Mouse (Mus musculus): ENCODE results near the gene Baiap2. TPM values are rescaled to one million over a fixed set of nuclear protein-coding genes. Genes with fewer than 3 reads are reported as not detected.

Gene Baiap2
- polyA plus RNA-seq, 1 experiment from 2014 or later: 11.9 TPM

GRCm38 (mm10) chr11:119935457-119935856 lies 7.1 kb upstream of the Baiap2 start:
- H3K27me3 ChIP-seq (ENCODE audit: control insufficient read depth, insufficient read depth, low read length): no peaks in the 10 kb centered on the region
- no peak overlapping the region for H3K4me2 ChIP-seq (ENCODE audit: low read depth, low read length)
- no peak overlapping the region for H3K27ac ChIP-seq (replicated peaks; ENCODE audit: low read depth, low read length)
- 26% methylated on average over 6 of the region's 6 CpGs for WGBS
- H3K4me1 ChIP-seq (ENCODE audit: control insufficient read depth, insufficient read depth, low read length): no peaks in the 10 kb centered on the region; the same call in none of the 2 replicates
- ATAC-seq (replicated peaks; ENCODE audit: insufficient number of reproducible peaks, low FRiP score, low TSS enrichment, low read depth) (no peak), DNase-seq (ENCODE audit: low spot score) (peak; percentile 78)
- no peaks in the 10 kb centered on the region; the same call in 1 of the 2 replicates for H3K9me3 ChIP-seq (replicated peaks; ENCODE audit: control insufficient read depth, low read length)
- H3K36me3 ChIP-seq (replicated peaks; ENCODE audit: control insufficient read depth, insufficient read depth, low read depth, low read length): no peaks in the 10 kb centered on the region
- H3K4me3 ChIP-seq (ENCODE audit: low read depth, low read length): no peak overlapping the region
- H3K9ac ChIP-seq (replicated peaks; ENCODE audit: low read length): no peak overlapping the region

GRCm38 (mm10) chr11:119936456-119936855 lies 6.1 kb upstream of the Baiap2 start:
- 75% methylated on average over 2 of the region's 2 CpGs for WGBS
- Histone ChIP-seq H3K4me1 (ENCODE audit: control insufficient read depth, insufficient read depth, low read length) (no peaks in the 10 kb centered on the region; the same call in none of the 2 replicates), H3K27me3 (ENCODE audit: control insufficient read depth, insufficient read depth, low read length) (no peaks in the 10 kb centered on the region), H3K9ac (replicated peaks; ENCODE audit: low read length) (peak overlapping the region; percentile 2; the same call in 1 of the 2 replicates), H3K9me3 (replicated peaks; ENCODE audit: control insufficient read depth, low read length) (no peaks in the 10 kb centered on the region), H3K36me3 (replicated peaks; ENCODE audit: control insufficient read depth, insufficient read depth, low read depth, low read length) (no peaks in the 10 kb centered on the region), H3K4me3 (ENCODE audit: low read depth, low read length) (no peak overlapping the region), H3K27ac (replicated peaks; ENCODE audit: low read depth, low read length) (no peak overlapping the region), H3K4me2 (ENCODE audit: low read depth, low read length) (no peak overlapping the region)
- no peak for ATAC-seq (replicated peaks; ENCODE audit: insufficient number of reproducible peaks, low FRiP score, low TSS enrichment, low read depth)
- DNase-seq (ENCODE audit: low spot score): no peak

- no peak for ATAC-seq (replicated peaks; ENCODE audit: insufficient number of reproducible peaks, low FRiP score, low TSS enrichment, low read depth)
- H3K4me1 ChIP-seq (ENCODE audit: control insufficient read depth, insufficient read depth, low read length): no peaks in the 10 kb centered on the region; the same call in none of the 2 replicates
- no peak overlapping the region; the same call in 1 of the 2 replicates for H3K9ac ChIP-seq (replicated peaks; ENCODE audit: low read length)
- no peaks in the 10 kb centered on the region for H3K27me3 ChIP-seq (ENCODE audit: control insufficient read depth, insufficient read depth, low read length)
- H3K36me3 ChIP-seq (replicated peaks; ENCODE audit: control insufficient read depth, insufficient read depth, low read depth, low read length): no peaks in the 10 kb centered on the region
- DNase-seq (ENCODE audit: low spot score): peak; percentile 19
- no peaks in the 10 kb centered on the region for H3K9me3 ChIP-seq (replicated peaks; ENCODE audit: control insufficient read depth, low read length)
- no peak overlapping the region for H3K27ac ChIP-seq (replicated peaks; ENCODE audit: low read depth, low read length)
- H3K4me3 ChIP-seq (ENCODE audit: low read depth, low read length): no peak overlapping the region
- no peak overlapping the region for H3K4me2 ChIP-seq (ENCODE audit: low read depth, low read length)
- 48% methylated on average over 12 of the region's 12 CpGs for WGBS
Measured at GRCm38 (mm10) chr11:119937216-119937615, 5.3 kb upstream of the Baiap2 start.

GRCm38 (mm10) chr11:119937772-119938502 lies 4.6 kb upstream of the Baiap2 start:
- no peak overlapping the region for H3K4me2 ChIP-seq (ENCODE audit: low read depth, low read length)
- 60% methylated on average over 19 of the region's 19 CpGs for WGBS
- H3K27ac ChIP-seq (replicated peaks; ENCODE audit: low read depth, low read length): no peak overlapping the region
- no peak overlapping the region for H3K4me3 ChIP-seq (ENCODE audit: low read depth, low read length)
- no peaks in the 10 kb centered on the region for H3K9me3 ChIP-seq (replicated peaks; ENCODE audit: control insufficient read depth, low read length)
- H3K4me1 ChIP-seq (ENCODE audit: control insufficient read depth, insufficient read depth, low read length): no peaks in the 10 kb centered on the region; the same call in none of the 2 replicates
- DNase-seq (ENCODE audit: low spot score) (no peak), ATAC-seq (replicated peaks; ENCODE audit: insufficient number of reproducible peaks, low FRiP score, low TSS enrichment, low read depth) (no peak)
- H3K9ac ChIP-seq (replicated peaks; ENCODE audit: low read length): no peak overlapping the region
- no peaks in the 10 kb centered on the region for H3K27me3 ChIP-seq (ENCODE audit: control insufficient read depth, insufficient read depth, low read length)
- H3K36me3 ChIP-seq (replicated peaks; ENCODE audit: control insufficient read depth, insufficient read depth, low read depth, low read length): no peaks in the 10 kb centered on the region

- no peak for ATAC-seq (replicated peaks; ENCODE audit: insufficient number of reproducible peaks, low FRiP score, low TSS enrichment, low read depth)
- Histone ChIP-seq H3K4me2 (ENCODE audit: low read depth, low read length) (no peak overlapping the region), H3K9ac (replicated peaks; ENCODE audit: low read length) (no peak overlapping the region; the same call in 1 of the 2 replicates), H3K27me3 (ENCODE audit: control insufficient read depth, insufficient read depth, low read length) (no peaks in the 10 kb centered on the region), H3K4me3 (ENCODE audit: low read depth, low read length) (no peak overlapping the region), H3K27ac (replicated peaks; ENCODE audit: low read depth, low read length) (no peak overlapping the region), H3K4me1 (ENCODE audit: control insufficient read depth, insufficient read depth, low read length) (no peaks in the 10 kb centered on the region; the same call in none of the 2 replicates), H3K36me3 (replicated peaks; ENCODE audit: control insufficient read depth, insufficient read depth, low read depth, low read length) (no peaks in the 10 kb centered on the region), H3K9me3 (replicated peaks; ENCODE audit: control insufficient read depth, low read length) (no peaks in the 10 kb centered on the region)
- 54% methylated on average over 8 of the region's 8 CpGs for WGBS
- no peak for DNase-seq (ENCODE audit: low spot score)
Measured at GRCm38 (mm10) chr11:119939073-119939710, 3.4 kb upstream of the Baiap2 start.

- Histone ChIP-seq H3K4me2 (ENCODE audit: low read depth, low read length) (no peak overlapping the region), H3K4me3 (ENCODE audit: low read depth, low read length) (no peak overlapping the region), H3K36me3 (replicated peaks; ENCODE audit: control insufficient read depth, insufficient read depth, low read depth, low read length) (no peaks in the 10 kb centered on the region), H3K9me3 (replicated peaks; ENCODE audit: control insufficient read depth, low read length) (no peaks in the 10 kb centered on the region), H3K27ac (replicated peaks; ENCODE audit: low read depth, low read length) (no peak overlapping the region), H3K9ac (replicated peaks; ENCODE audit: low read length) (no peak overlapping the region), H3K27me3 (ENCODE audit: control insufficient read depth, insufficient read depth, low read length) (no peaks in the 10 kb centered on the region), H3K4me1 (ENCODE audit: control insufficient read depth, insufficient read depth, low read length) (no peaks in the 10 kb centered on the region; the same call in none of the 2 replicates)
- WGBS: 59% methylated on average over 4 of the region's 4 CpGs
- ATAC-seq (replicated peaks; ENCODE audit: insufficient number of reproducible peaks, low FRiP score, low TSS enrichment, low read depth): no peak
- no peak for DNase-seq (ENCODE audit: low spot score)
Measured at GRCm38 (mm10) chr11:119939711-119940106, 2.9 kb upstream of the Baiap2 start.

GRCm38 (mm10) chr11:119940142-119940541 lies 2.4 kb upstream of the Baiap2 start:
- 52% methylated on average over 11 of the region's 11 CpGs for WGBS
- Histone ChIP-seq H3K4me3 (ENCODE audit: low read depth, low read length) (no peak overlapping the region), H3K27ac (replicated peaks; ENCODE audit: low read depth, low read length) (no peak overlapping the region), H3K4me2 (ENCODE audit: low read depth, low read length) (no peak overlapping the region), H3K9me3 (replicated peaks; ENCODE audit: control insufficient read depth, low read length) (no peaks in the 10 kb centered on the region), H3K27me3 (ENCODE audit: control insufficient read depth, insufficient read depth, low read length) (no peaks in the 10 kb centered on the region), H3K9ac (replicated peaks; ENCODE audit: low read length) (no peak overlapping the region), H3K36me3 (replicated peaks; ENCODE audit: control insufficient read depth, insufficient read depth, low read depth, low read length) (no peaks in the 10 kb centered on the region), H3K4me1 (ENCODE audit: control insufficient read depth, insufficient read depth, low read length) (no peaks in the 10 kb centered on the region; the same call in none of the 2 replicates)
- ATAC-seq (replicated peaks; ENCODE audit: insufficient number of reproducible peaks, low FRiP score, low TSS enrichment, low read depth): no peak
- DNase-seq (ENCODE audit: low spot score): no peak

GRCm38 (mm10) chr11:119941794-119942193 lies 769 bp upstream of the Baiap2 start:
- H3K4me2 ChIP-seq (ENCODE audit: low read depth, low read length): peak overlapping the region; percentile 70
- no peak overlapping the region for H3K9ac ChIP-seq (replicated peaks; ENCODE audit: low read length)
- H3K9me3 ChIP-seq (replicated peaks; ENCODE audit: control insufficient read depth, low read length): no peaks in the 10 kb centered on the region
- DNase-seq (ENCODE audit: low spot score) (no peak), ATAC-seq (replicated peaks; ENCODE audit: insufficient number of reproducible peaks, low FRiP score, low TSS enrichment, low read depth) (no peak)
- no peaks in the 10 kb centered on the region for H3K36me3 ChIP-seq (replicated peaks; ENCODE audit: control insufficient read depth, insufficient read depth, low read depth, low read length)
- H3K4me1 ChIP-seq (ENCODE audit: control insufficient read depth, insufficient read depth, low read length): no peaks in the 10 kb centered on the region; the same call in 1 of the 2 replicates
- peak overlapping the region; percentile 65 for H3K4me3 ChIP-seq (ENCODE audit: low read depth, low read length)
- H3K27me3 ChIP-seq (ENCODE audit: control insufficient read depth, insufficient read depth, low read length): no peaks in the 10 kb centered on the region
- WGBS: 6% methylated on average over 8 of the region's 8 CpGs
- H3K27ac ChIP-seq (replicated peaks; ENCODE audit: low read depth, low read length): no peak overlapping the region

Data from embryonic facial prominence, embryonic 11.5 days (tissue).